Comparison of ENCODE assay signal across 8 mouse cellular contexts in genomic region chr8:9348523-9349135, GRCm38 (mm10).
A peak's percentile ranks its signal among the peaks of the same experiment; 100 is the strongest.
DNase-seq lines count a peak whose midpoint lies in the region; ATAC-seq and TF ChIP-seq lines count a peak whose summit lies in the region.

No protein-coding gene starts in this region.

- WGBS in neural tube, embryonic 15.5 days = 50% methylated on average over 7 of the region's 7 CpGs
- WGBS in hindbrain, postnatal 0 days = 56% methylated on average over 7 of the region's 7 CpGs

- ATAC-seq in CD4-positive, CD25-positive, alpha-beta regulatory T cell, adult 4 months = no peak
- no peak for ATAC-seq in neural tube, embryonic 15.5 days (ENCODE audit: low FRiP score)
- peak; percentile 47; the same call in 1 of the 2 replicates for ATAC-seq in hindbrain, postnatal 0 days
- 0 out of 2 replicates have a peak, but pooled peaks have one; percentile 55 for ATAC-seq in megakaryocyte-erythroid progenitor cell, adult 5-6 weeks (replicated peaks; ENCODE audit: low FRiP score, low TSS enrichment, poor library complexity, severe bottlenecking)

- H3K27me3 ChIP-seq in neural tube, embryonic 15.5 days (replicated peaks) = no peaks in the 10 kb centered on the region
- H3K27me3 ChIP-seq in hindbrain, postnatal 0 days (ENCODE audit: insufficient read depth, low read length) = no peaks in the 10 kb centered on the region

- no peak overlapping the region for H3K4me3 ChIP-seq in neural tube, embryonic 15.5 days (replicated peaks)
- H3K4me3 ChIP-seq in hindbrain, postnatal 0 days (ENCODE audit: low read length) = no peak overlapping the region

- no peaks in the 10 kb centered on the region for H3K36me3 ChIP-seq in neural tube, embryonic 15.5 days
- H3K36me3 ChIP-seq in hindbrain, postnatal 0 days (ENCODE audit: insufficient read depth, low read length) = no peaks in the 10 kb centered on the region

- peak; percentile 23 for DNase-seq in CD4-positive, CD25-positive, alpha-beta regulatory T cell, adult 2 months (ENCODE audit: low read depth, low spot score)
- DNase-seq in neural tube, embryonic 10.5 days (ENCODE audit: extremely low spot score, low spot score) = peak; percentile 58
- DNase-seq in cerebellum, postnatal 10 days = peak; percentile 84 to 88
- peak; percentile 70 for DNase-seq in hindbrain, postnatal 0 days (ENCODE audit: low spot score)
- DNase-seq in urinary bladder, postnatal 36 days (ENCODE audit: low spot score in 2 of 2) = peak; percentile 3 to 12

- H3K4me2 ChIP-seq in neural tube, embryonic 15.5 days = no peak overlapping the region
- H3K4me2 ChIP-seq in hindbrain, postnatal 0 days (ENCODE audit: low read depth, low read length) = no peak overlapping the region

- TF ChIP-seq CTCF in hindbrain, postnatal 0 days (IDR thresholded peaks at IDR 0.05; ENCODE audit: low read depth) = peak; percentile 77

- H3K9me3 ChIP-seq in neural tube, embryonic 15.5 days (replicated peaks) = no peaks in the 10 kb centered on the region
- no peaks in the 10 kb centered on the region for H3K9me3 ChIP-seq in hindbrain, postnatal 0 days (ENCODE audit: low read length)

- no peaks in the 10 kb centered on the region for H3K4me1 ChIP-seq in neural tube, embryonic 15.5 days
- H3K4me1 ChIP-seq in hindbrain, postnatal 0 days (ENCODE audit: insufficient read depth, low read length) = no peaks in the 10 kb centered on the region

- H3K9ac ChIP-seq in neural tube, embryonic 15.5 days (replicated peaks) = no peak overlapping the region
- H3K9ac ChIP-seq in hindbrain, postnatal 0 days (replicated peaks; ENCODE audit: low read length) = no peak overlapping the region

- H3K27ac ChIP-seq in neural tube, embryonic 15.5 days (replicated peaks) = no peak overlapping the region
- H3K27ac ChIP-seq in hindbrain, postnatal 0 days = no peak overlapping the region

Comparison
In these comparisons a context has a peak if more than half of its experiments do, and no peak if none do; other contexts are left out.
1. DNase-seq: peak in every context shown above with its lines; median percentile 86 in cerebellum, postnatal 10 days; 70 in hindbrain, postnatal 0 days; 58 in neural tube, embryonic 10.5 days; 23 in CD4-positive, CD25-positive, alpha-beta regulatory T cell, adult 2 months; 8 in urinary bladder, postnatal 36 days.
2. ATAC-seq: peak in hindbrain, postnatal 0 days (single experiment) and megakaryocyte-erythroid progenitor cell, adult 5-6 weeks (single experiment); none in CD4-positive, CD25-positive, alpha-beta regulatory T cell, adult 4 months (single experiment) and neural tube, embryonic 15.5 days (single experiment).